Mouse (Mus musculus): ENCODE measurements around the gene Usp5. TPM values are rescaled to one million over a fixed set of nuclear protein-coding genes. Genes with fewer than 3 reads are reported as not detected.

The Usp5 gene
- polyA plus RNA-seq, 1 experiment from 2014 or later: 162 TPM

GRCm38 (mm10) chr6:124809775-124810538, 19.3 kb downstream of the Usp5 start:
- Histone ChIP-seq H3K27ac (ENCODE audit: low read depth, low read length) (peak overlapping the region; percentile 64; the same call in 1 of the 2 replicates), H3K27me3 (ENCODE audit: control insufficient read depth, insufficient read depth, low read length) (no peaks in the 10 kb centered on the region), H3K4me2 (ENCODE audit: low read depth, low read length) (peak overlapping the region; percentile 66), H3K4me1 (ENCODE audit: control insufficient read depth, insufficient read depth, low read length) (peaks cover 32% of the 10 kb centered on the region), H3K9me3 (ENCODE audit: control insufficient read depth, low read length) (no peaks in the 10 kb centered on the region), H3K36me3 (ENCODE audit: control insufficient read depth, insufficient read depth, low read length) (peaks cover 9% of the 10 kb centered on the region), H3K4me3 (ENCODE audit: low read depth, low read length) (peak overlapping the region; percentile 40), H3K9ac (replicated peaks; ENCODE audit: low read depth, low read length) (peak overlapping the region; percentile 59)
- 47% methylated on average over 14 of the region's 14 CpGs for WGBS
- ATAC-seq (ENCODE audit: low read depth): no peak

GRCm38 (mm10) chr6:124809052-124809774, 20.1 kb downstream of the Usp5 start:
- Histone ChIP-seq H3K4me2 (ENCODE audit: low read depth, low read length) (peak overlapping the region; percentile 66), H3K4me3 (ENCODE audit: low read depth, low read length) (peak overlapping the region; percentile 40), H3K9me3 (ENCODE audit: control insufficient read depth, low read length) (no peaks in the 10 kb centered on the region), H3K36me3 (ENCODE audit: control insufficient read depth, insufficient read depth, low read length) (peaks cover 9% of the 10 kb centered on the region), H3K9ac (replicated peaks; ENCODE audit: low read depth, low read length) (peak overlapping the region; percentile 59), H3K27me3 (ENCODE audit: control insufficient read depth, insufficient read depth, low read length) (no peaks in the 10 kb centered on the region), H3K4me1 (ENCODE audit: control insufficient read depth, insufficient read depth, low read length) (peaks cover 27% of the 10 kb centered on the region), H3K27ac (ENCODE audit: low read depth, low read length) (peak overlapping the region; percentile 64; the same call in 1 of the 2 replicates)
- peak; percentile 4; the same call in 1 of the 2 replicates for ATAC-seq (ENCODE audit: low read depth)
- under 1% methylated on average over 35 of the region's 35 CpGs for WGBS

- no peaks in the 10 kb centered on the region for H3K9me3 ChIP-seq (ENCODE audit: control insufficient read depth, low read length)
- H3K4me1 ChIP-seq (ENCODE audit: control insufficient read depth, insufficient read depth, low read length): peaks cover 27% of the 10 kb centered on the region
- 4% methylated on average over 29 of the region's 29 CpGs for WGBS
- H3K4me3 ChIP-seq (ENCODE audit: low read depth, low read length): peak within 1 kb of the TSS; percentile 40
- peak within 1 kb of the TSS; percentile 66 for H3K4me2 ChIP-seq (ENCODE audit: low read depth, low read length)
- peak; percentile 18 for ATAC-seq (ENCODE audit: low read depth)
- peak within 1 kb of the TSS; percentile 59 for H3K9ac ChIP-seq (replicated peaks; ENCODE audit: low read depth, low read length)
- peaks cover 9% of the 10 kb centered on the region for H3K36me3 ChIP-seq (ENCODE audit: control insufficient read depth, insufficient read depth, low read length)
- no peaks in the 10 kb centered on the region for H3K27me3 ChIP-seq (ENCODE audit: control insufficient read depth, insufficient read depth, low read length)
- peak within 1 kb of the TSS; percentile 64; the same call in 1 of the 2 replicates for H3K27ac ChIP-seq (ENCODE audit: low read depth, low read length)
Measured at GRCm38 (mm10) chr6:124808358-124809012, 20.8 kb downstream of the Usp5 start, which contains the start of gene Spsb2. TSS of gene Spsb2 (plus strand) at chr6:124808661.

- Histone ChIP-seq H3K27ac (ENCODE audit: low read depth, low read length) (no peak overlapping the region), H3K9ac (replicated peaks; ENCODE audit: low read depth, low read length) (no peak overlapping the region), H3K4me3 (ENCODE audit: low read depth, low read length) (no peak overlapping the region), H3K9me3 (ENCODE audit: control insufficient read depth, low read length) (no peaks in the 10 kb centered on the region), H3K36me3 (ENCODE audit: control insufficient read depth, insufficient read depth, low read length) (peaks cover 9% of the 10 kb centered on the region), H3K4me1 (ENCODE audit: control insufficient read depth, insufficient read depth, low read length) (peaks cover 25% of the 10 kb centered on the region), H3K27me3 (ENCODE audit: control insufficient read depth, insufficient read depth, low read length) (no peaks in the 10 kb centered on the region), H3K4me2 (ENCODE audit: low read depth, low read length) (peak overlapping the region; percentile 66)
- WGBS: 79% methylated on average over 6 of the region's 6 CpGs
- ATAC-seq (ENCODE audit: low read depth): no peak
Measured at GRCm38 (mm10) chr6:124807986-124808357, 21.3 kb downstream of the Usp5 start.

GRCm38 (mm10) chr6:124807366-124807765, 21.9 kb downstream of the Usp5 start:
- Histone ChIP-seq H3K4me1 (ENCODE audit: control insufficient read depth, insufficient read depth, low read length) (peaks cover 19% of the 10 kb centered on the region), H3K9me3 (ENCODE audit: control insufficient read depth, low read length) (no peaks in the 10 kb centered on the region), H3K9ac (replicated peaks; ENCODE audit: low read depth, low read length) (no peak overlapping the region), H3K27ac (ENCODE audit: low read depth, low read length) (no peak overlapping the region), H3K4me2 (ENCODE audit: low read depth, low read length) (no peak overlapping the region), H3K4me3 (ENCODE audit: low read depth, low read length) (no peak overlapping the region), H3K27me3 (ENCODE audit: control insufficient read depth, insufficient read depth, low read length) (no peaks in the 10 kb centered on the region), H3K36me3 (ENCODE audit: control insufficient read depth, insufficient read depth, low read length) (peaks cover 9% of the 10 kb centered on the region)
- no peak for ATAC-seq (ENCODE audit: low read depth)
- 87% methylated on average over 4 of the region's 4 CpGs for WGBS

GRCm38 (mm10) chr6:124806446-124807140, 22.7 kb downstream of the Usp5 start:
- Histone ChIP-seq H3K36me3 (ENCODE audit: control insufficient read depth, insufficient read depth, low read length) (peaks cover 4% of the 10 kb centered on the region), H3K27me3 (ENCODE audit: control insufficient read depth, insufficient read depth, low read length) (no peaks in the 10 kb centered on the region), H3K9me3 (ENCODE audit: control insufficient read depth, low read length) (no peaks in the 10 kb centered on the region), H3K27ac (ENCODE audit: low read depth, low read length) (peak overlapping the region; percentile 79; the same call in 1 of the 2 replicates), H3K4me3 (ENCODE audit: low read depth, low read length) (no peak overlapping the region), H3K9ac (replicated peaks; ENCODE audit: low read depth, low read length) (no peak overlapping the region), H3K4me1 (ENCODE audit: control insufficient read depth, insufficient read depth, low read length) (peaks cover 15% of the 10 kb centered on the region), H3K4me2 (ENCODE audit: low read depth, low read length) (peak overlapping the region; percentile 67)
- WGBS: 77% methylated on average over 7 of the region's 7 CpGs
- ATAC-seq (ENCODE audit: low read depth): no peak

GRCm38 (mm10) chr6:124805341-124806321, 23.7 kb downstream of the Usp5 start:
- no peaks in the 10 kb centered on the region for H3K9me3 ChIP-seq (ENCODE audit: control insufficient read depth, low read length)
- peaks cover 15% of the 10 kb centered on the region for H3K4me1 ChIP-seq (ENCODE audit: control insufficient read depth, insufficient read depth, low read length)
- peak overlapping the region; percentile 79 for H3K27ac ChIP-seq (ENCODE audit: low read depth, low read length)
- H3K36me3 ChIP-seq (ENCODE audit: control insufficient read depth, insufficient read depth, low read length): no peaks in the 10 kb centered on the region
- no peaks in the 10 kb centered on the region for H3K27me3 ChIP-seq (ENCODE audit: control insufficient read depth, insufficient read depth, low read length)
- peak overlapping the region; percentile 48; the same call in 1 of the 2 replicates for H3K9ac ChIP-seq (replicated peaks; ENCODE audit: low read depth, low read length)
- peak overlapping the region; percentile 67 for H3K4me2 ChIP-seq (ENCODE audit: low read depth, low read length)
- WGBS: 1% methylated on average over 34 of the region's 34 CpGs
- peak; percentile 88 for ATAC-seq (ENCODE audit: low read depth)
- peak overlapping the region; percentile 33 for H3K4me3 ChIP-seq (ENCODE audit: low read depth, low read length)

GRCm38 (mm10) chr6:124804341-124804740, 24.9 kb downstream of the Usp5 start:
- Histone ChIP-seq H3K4me3 (ENCODE audit: low read depth, low read length) (no peak overlapping the region), H3K9me3 (ENCODE audit: control insufficient read depth, low read length) (no peaks in the 10 kb centered on the region), H3K9ac (replicated peaks; ENCODE audit: low read depth, low read length) (no peak overlapping the region), H3K27ac (ENCODE audit: low read depth, low read length) (no peak overlapping the region), H3K27me3 (ENCODE audit: control insufficient read depth, insufficient read depth, low read length) (no peaks in the 10 kb centered on the region), H3K4me1 (ENCODE audit: control insufficient read depth, insufficient read depth, low read length) (peaks cover 7% of the 10 kb centered on the region), H3K36me3 (ENCODE audit: control insufficient read depth, insufficient read depth, low read length) (no peaks in the 10 kb centered on the region), H3K4me2 (ENCODE audit: low read depth, low read length) (no peak overlapping the region)
- 92% methylated on average over 3 of the region's 3 CpGs for WGBS
- no peak for ATAC-seq (ENCODE audit: low read depth)
